ENCODE assay signal across 16 mouse cellular contexts in the genomic region with DNA sequence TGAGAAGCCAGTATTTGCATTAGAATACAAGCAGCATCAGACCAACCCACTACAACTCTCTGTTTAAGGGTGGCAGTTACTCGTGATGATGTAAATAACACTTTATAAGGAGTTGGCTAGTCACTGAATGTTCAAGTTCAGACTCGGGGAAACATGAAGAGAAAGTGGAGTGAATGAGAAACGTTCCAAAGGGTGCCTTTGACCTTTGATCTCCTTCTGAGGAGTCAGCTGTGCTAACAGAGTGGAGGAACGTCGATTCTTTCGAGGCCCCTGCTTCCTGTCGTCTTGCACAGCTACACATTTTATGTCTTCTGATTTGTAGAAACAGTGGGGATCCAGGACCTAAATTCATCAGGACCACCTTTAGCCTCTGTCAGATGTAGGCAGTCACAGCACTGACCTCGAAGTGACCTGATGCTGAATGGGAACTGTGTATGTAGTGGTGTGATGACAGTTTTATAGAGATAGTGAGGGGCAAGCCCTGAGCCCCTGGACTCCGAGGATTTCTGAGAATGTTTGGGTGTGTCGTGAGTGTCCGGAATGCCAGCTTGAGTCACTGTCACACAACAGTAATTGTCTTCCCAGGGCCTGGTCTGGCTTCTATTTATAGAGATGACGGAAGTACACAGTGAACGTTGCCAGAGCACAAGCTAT.
A peak's percentile ranks its signal among the peaks of the same experiment; 100 is the strongest.
DNase-seq lines count a peak whose midpoint lies in the region; ATAC-seq lines count a peak whose summit lies in the region.
"Had no signal": no experiment of that assay in that cellular context is flagged by ENCODE, and none has a peak within 500 bp of the region (broad histone marks: within the 10 kb centered on the region; RNA-seq: fewer than 3 reads in every experiment).

No protein-coding gene starts in this region.

- 0 out of 2 replicates have a peak overlapping the region, but pooled peaks have one; percentile 3 for H3K4me2 ChIP-seq in heart, embryonic 15.5 days
- no peak overlapping the region for H3K4me2 ChIP-seq in intestine, embryonic 14.5 days (ENCODE audit: low read length)
- H3K4me2 ChIP-seq: limb, embryonic 12.5 days; midbrain, embryonic 15.5 days had no signal

- no peak overlapping the region for H3K9ac ChIP-seq in heart, embryonic 15.5 days
- H3K9ac ChIP-seq in intestine, embryonic 14.5 days (ENCODE audit: low read length): no peak overlapping the region
- H3K9ac ChIP-seq: limb, embryonic 12.5 days; liver, postnatal 0 days; midbrain, embryonic 15.5 days had no signal

- intact Hi-C loops in heart, postnatal 25 days (cut with DNase I): no loop called here
- intact Hi-C loops in left cerebral cortex, postnatal 25 days (cut with DNase I): no loop called here

- no peaks in the 10 kb centered on the region for H3K36me3 ChIP-seq in heart, embryonic 15.5 days
- no peaks in the 10 kb centered on the region for H3K36me3 ChIP-seq in intestine, embryonic 14.5 days (ENCODE audit: control insufficient read depth, insufficient read depth, low read length)
- H3K36me3 ChIP-seq: limb, embryonic 12.5 days; midbrain, embryonic 15.5 days had no signal

- no peaks in the 10 kb centered on the region for H3K27me3 ChIP-seq in heart, embryonic 15.5 days
- H3K27me3 ChIP-seq in intestine, embryonic 14.5 days (replicated peaks; ENCODE audit: control insufficient read depth, insufficient read depth, low read length): no peaks in the 10 kb centered on the region
- H3K27me3 ChIP-seq: limb, embryonic 12.5 days; midbrain, embryonic 15.5 days had no signal

- H3K27ac ChIP-seq in heart, embryonic 15.5 days: peak overlapping the region; percentile 28; the same call in 1 of the 2 replicates
- H3K27ac ChIP-seq in intestine, embryonic 14.5 days (ENCODE audit: low read depth): no peak overlapping the region
- H3K27ac ChIP-seq: limb, embryonic 12.5 days; midbrain, embryonic 15.5 days; stomach, postnatal 0 days had no signal

- no peak overlapping the region for H3K4me3 ChIP-seq in heart, embryonic 15.5 days
- no peak overlapping the region for H3K4me3 ChIP-seq in intestine, embryonic 14.5 days (ENCODE audit: low read depth, low read length)
- H3K4me3 ChIP-seq: limb, embryonic 12.5 days; midbrain, embryonic 15.5 days had no signal

- 10% methylated on average over 13 of the region's 13 CpGs for WGBS in heart, embryonic 15.5 days
- 17% methylated on average over 13 of the region's 13 CpGs for WGBS in intestine, embryonic 14.5 days

- H3K4me1 ChIP-seq in heart, embryonic 15.5 days (replicated peaks): peaks cover 13% of the 10 kb centered on the region
- H3K4me1 ChIP-seq in intestine, embryonic 14.5 days (replicated peaks; ENCODE audit: control insufficient read depth, insufficient read depth, low read length): peaks cover 8% of the 10 kb centered on the region
- H3K4me1 ChIP-seq: midbrain, embryonic 15.5 days had no signal

- no peak for DNase-seq in heart, postnatal 25 days (ENCODE audit: low spot score)
- peak; percentile 27 for DNase-seq in thymus, postnatal 14 days
- no peak for DNase-seq in thymus, adult 18-20 months
- peak; percentile 57 for DNase-seq in intestine, embryonic 14.5 days (ENCODE audit: low spot score)
- peak; percentile 23 for DNase-seq in yolk sac, embryonic 10.5 days (ENCODE audit: low spot score)
- DNase-seq in left cerebral cortex, postnatal 25 days (ENCODE audit: low spot score in 2 of 2): no peak
- DNase-seq in layer of hippocampus, postnatal 25 days (ENCODE audit: extremely low spot score in 1 of 2, low spot score in 1 of 2): no peak
- DNase-seq: adrenal gland, adult 2 months; cerebellum, postnatal 36 days; kidney, adult 9 months; layer of hippocampus, adult 9-11 months; liver, postnatal 0 days had no signal

- 0 out of 2 replicates have a peak, but pooled peaks have one; percentile 53 for ATAC-seq in heart, embryonic 15.5 days (replicated peaks; ENCODE audit: insufficient number of reproducible peaks, insufficient read depth, low FRiP score, low read depth)
- ATAC-seq in intestine, embryonic 14.5 days (replicated peaks; ENCODE audit: low FRiP score, low TSS enrichment, low read depth): no peak; the same call in 1 of the 2 replicates
- ATAC-seq: liver, postnatal 0 days; midbrain, embryonic 15.5 days had no signal

- H3K9me3 ChIP-seq in heart, embryonic 15.5 days (replicated peaks): 0 out of 2 replicates have a peak, but pooled peaks cover 4% of the 10 kb centered on the region
- H3K9me3 ChIP-seq in intestine, embryonic 14.5 days (ENCODE audit: control insufficient read depth, low read length): no peaks in the 10 kb centered on the region
- H3K9me3 ChIP-seq: midbrain, embryonic 15.5 days had no signal

Comparison
In these comparisons a context has a peak if more than half of its experiments do, and no peak if none do; other contexts are left out.
1. DNase-seq: peak in thymus, postnatal 14 days (single experiment), intestine, embryonic 14.5 days (single experiment) and yolk sac, embryonic 10.5 days (single experiment); none in heart, postnatal 25 days (single experiment), thymus, adult 18-20 months (0 of 2), left cerebral cortex, postnatal 25 days (0 of 2) and layer of hippocampus, postnatal 25 days (0 of 2).